Mouse (Mus musculus) ES-E14 (cell line): ENCODE data around the gene Cpne1. TPM values are rescaled to one million over a fixed set of nuclear protein-coding genes. Genes with fewer than 3 reads are reported as not detected.
A peak's percentile ranks its signal among the peaks of the same experiment; 100 is the strongest.

Source experiments
- DNase-seq: peaks from one replicate; pipeline ENCODE4 v3.0.0-alpha.2; 2013; ENCODE audit warnings: low read depth, low spot score
- H3K27ac ChIP-seq: 2 replicates; pipeline ENCODE4 v1.5.1; 2012; ENCODE audit warnings: low read depth, mild to moderate bottlenecking, low read length, moderate library complexity, mixed read lengths; ENCODE audit not compliant: poor library complexity, insufficient read depth, severe bottlenecking
- H3K36me3 ChIP-seq: 2 replicates; pipeline ENCODE4 v1.6.1; 2012; ENCODE audit warnings: mild to moderate bottlenecking, low read length, moderate library complexity, mixed read lengths; ENCODE audit not compliant: control insufficient read depth, poor library complexity, insufficient read depth, severe bottlenecking
- H3K4me1 ChIP-seq, 2 experiments: fragments of 150-350 bp in 1 of 2; sonication (generic) in 1 of 2; 2 replicates each; pipeline ENCODE4 v1.6.1; 2012; ENCODE audit warnings: low read length in 2 of 2, mild to moderate bottlenecking in 1 of 2, mixed read lengths in 1 of 2; ENCODE audit not compliant: control insufficient read depth in 2 of 2, insufficient read depth in 2 of 2, poor library complexity in 1 of 2
- H3K4me3 ChIP-seq, 2 experiments: fragments of 150-350 bp in 1 of 2; sonication (generic) in 1 of 2; 2 replicates each; pipeline ENCODE4 v1.5.1; 2012; ENCODE audit warnings: low read length in 2 of 2, low read depth in 1 of 2, mild to moderate bottlenecking in 1 of 2, mixed read lengths in 1 of 2; ENCODE audit not compliant: insufficient read depth in 1 of 2, poor library complexity in 1 of 2, severe bottlenecking in 1 of 2
- H3K9ac ChIP-seq: 2 replicates; pipeline ENCODE4 v1.6.1; 2012; ENCODE audit warnings: low read depth, mild to moderate bottlenecking, low read length, mixed read lengths; ENCODE audit not compliant: poor library complexity, insufficient read depth, severe bottlenecking
- H3K9me3 ChIP-seq: fragments of 150-350 bp; sonication (generic); 2 replicates; pipeline ENCODE4 v1.6.1; 2012; ENCODE audit warnings: low read depth, mild to moderate bottlenecking, low read length; ENCODE audit not compliant: control insufficient read depth, insufficient read depth
- CHD2 ChIP-seq: IDR thresholded peaks from 2 replicates; pipeline ENCODE4 v1.6.1; 2014; ENCODE audit warnings: mild to moderate bottlenecking, low read depth, low read length, inconsistent platforms
- HCFC1 ChIP-seq: IDR thresholded peaks from 2 replicates; pipeline ENCODE4 v1.6.1; 2012; ENCODE audit warnings: low read length, inconsistent platforms, borderline replicate concordance; ENCODE audit not compliant: insufficient read depth
- MAFK ChIP-seq: IDR thresholded peaks from 2 replicates; pipeline ENCODE4 v1.6.1; 2014; ENCODE audit warnings: mild to moderate bottlenecking, low read depth, low read length, inconsistent platforms; ENCODE audit not compliant: insufficient read depth
- ZC3H11A ChIP-seq: IDR thresholded peaks from 2 replicates; pipeline ENCODE4 v1.6.1; 2012; ENCODE audit warnings: low read depth, mild to moderate bottlenecking, inconsistent platforms, low read length, borderline replicate concordance
- ZNF384 ChIP-seq: IDR thresholded peaks from 2 replicates; pipeline ENCODE4 v1.6.1; 2012; ENCODE audit warnings: low read depth, low read length, inconsistent platforms
- in situ Hi-C, 2 experiments: fragments of 600-800 bp; cut with MboI; formaldehyde crosslinking; loops; one replicate each; pipeline ENCODE4 v1.15.1; 2025; ENCODE audit warnings: low sequenced_read_pairs in 2 of 2, inconsistent platforms in 1 of 2; ENCODE audit not compliant: unreplicated experiment in 2 of 2
- total RNA-seq: library from RNA; depleted of rRNA; stranded (reverse); fragments of 300-350 nt; gene quantifications from 2 replicates; pipeline ENCODE4 v1.2.3, GENCODE M21; 2012

The Cpne1 gene
- total RNA-seq, 1 experiment, result 42.8 TPM

DNA sequence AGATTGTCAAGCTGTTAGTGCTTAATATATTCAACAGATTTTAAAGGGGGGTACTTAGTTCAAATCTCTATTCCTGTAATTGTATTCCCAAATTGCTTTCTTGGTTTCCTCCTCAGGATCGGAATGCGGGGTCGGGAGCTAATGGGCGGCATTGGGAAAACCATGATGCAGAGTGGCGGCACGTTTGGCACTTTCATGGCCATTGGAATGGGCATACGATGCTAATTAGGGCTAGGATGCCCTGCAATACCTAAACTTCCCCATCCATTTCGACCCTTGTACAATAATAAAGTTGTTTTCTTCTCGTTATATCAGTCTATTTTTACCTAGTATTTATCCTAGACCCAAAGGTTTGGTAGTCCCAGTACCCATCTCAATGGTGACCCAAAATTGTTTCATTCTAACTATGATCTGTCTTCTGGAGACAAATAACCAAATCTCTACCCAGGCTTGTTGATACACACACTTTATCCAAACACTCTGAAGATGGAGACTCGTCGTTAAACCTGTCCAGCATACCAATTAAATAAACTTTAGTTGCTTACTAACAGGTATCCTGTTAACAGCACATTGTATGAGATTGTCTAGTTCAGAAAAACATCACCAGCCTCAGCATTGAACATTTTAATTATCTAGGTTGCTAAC lies 33.8 kb upstream of the Cpne1 start:
- Histone ChIP-seq H3K27ac (no peak overlapping the region), H3K4me3 (no peak overlapping the region), H3K9ac (no peak overlapping the region), H3K36me3 (peaks cover 6% of the 10 kb centered on the region), H3K4me1 (no peaks in the 10 kb centered on the region), H3K9me3 (no peaks in the 10 kb centered on the region)
- in situ Hi-C loops, result no loop called here
- TF ChIP-seq MAFK, result no peak
- no peak for TF ChIP-seq ZC3H11A
- no peak for DNase-seq

DNA sequence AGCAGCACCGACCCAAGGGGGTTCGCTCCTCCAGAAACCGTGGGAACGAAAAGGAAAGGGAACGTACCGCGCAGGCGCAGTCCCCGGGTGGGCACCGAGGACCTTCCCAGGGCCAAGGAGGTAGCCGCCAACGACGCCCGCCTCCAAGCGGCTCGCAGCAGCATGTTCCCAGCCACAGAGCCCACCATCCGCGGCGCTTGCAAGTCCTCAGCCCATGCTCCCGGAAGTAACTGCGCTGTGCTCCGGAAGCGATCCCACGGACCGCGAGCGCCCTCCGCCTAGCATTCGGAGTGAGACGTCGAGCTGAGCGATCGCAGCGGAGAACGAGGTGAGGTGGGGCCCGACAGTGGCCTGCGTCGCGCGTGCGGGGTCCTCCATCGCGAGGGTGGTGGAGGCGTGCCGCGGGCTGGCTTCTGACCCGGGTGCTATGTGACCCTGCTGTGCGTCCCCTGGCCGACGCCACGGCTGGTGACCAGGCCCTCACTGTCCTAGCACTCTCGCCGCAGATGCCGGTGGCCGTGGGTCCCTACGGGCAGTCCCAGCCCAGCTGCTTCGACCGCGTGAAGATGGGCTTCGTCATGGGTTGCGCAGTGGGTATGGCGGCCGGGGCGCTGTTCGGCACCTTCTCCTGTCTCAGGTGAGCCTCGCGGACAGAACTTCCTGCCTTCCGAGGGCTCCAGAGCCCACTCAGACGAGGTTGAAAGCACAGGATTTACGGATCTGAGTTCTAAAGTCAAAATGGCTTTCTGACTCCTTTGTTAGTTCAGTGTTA lies 32.4 kb upstream of the Cpne1 start, which contains the start of the genes Romo1 and Nfs1:
TSS of gene Romo1 (plus strand) at position 87 of the 772 bp plus-strand sequence.
TSS of gene Nfs1 (minus strand) at position 234 of the 772 bp plus-strand sequence.
- Histone ChIP-seq H3K4me1 (no peaks in the 10 kb centered on the region), H3K36me3 (peaks cover 6% of the 10 kb centered on the region)

GRCm38 (mm10) chr2:156143367-156143766 lies 31.6 kb upstream of the Cpne1 start:
- Histone ChIP-seq H3K9ac (peak overlapping the region; percentile 84), H3K36me3 (peaks cover 4% of the 10 kb centered on the region), H3K27ac (no peak overlapping the region; the same call in 1 of the 2 replicates), H3K4me3 (peak overlapping the region; percentile 78 to 86), H3K9me3 (no peaks in the 10 kb centered on the region), H3K4me1 (no peaks in the 10 kb centered on the region)
- in situ Hi-C loops, result no loop called here
- DNase-seq, result no peak
- TF ChIP-seq ZC3H11A (no peak), HCFC1 (no peak), MAFK (no peak), CHD2 (no peak), ZNF384 (no peak)

More for the DNA sequence above, 32.4 kb upstream of the Cpne1 start, which contains the start of the genes Romo1 and Nfs1:
- Histone ChIP-seq H3K4me3 (peak within 1 kb of the TSS; percentile 78 to 86), H3K27ac (peak within 1 kb of the TSS; percentile 49), H3K9me3 (no peaks in the 10 kb centered on the region), H3K9ac (peak within 1 kb of the TSS; percentile 84)
- TF ChIP-seq HCFC1 (peak; percentile 74), MAFK (no peak), CHD2 (0 out of 2 replicates have a peak, but pooled peaks have one; percentile 35), ZC3H11A (no peak), ZNF384 (no peak)
- DNase-seq, result peak; percentile 88
- in situ Hi-C loops, result no loop called here

GRCm38 (mm10) chr2:156142820-156143219 lies 31.1 kb upstream of the Cpne1 start:
- TF ChIP-seq ZC3H11A, result no peak
- TF ChIP-seq HCFC1, result no peak
- no peak for TF ChIP-seq CHD2
- no peak for TF ChIP-seq ZNF384
- no peak for TF ChIP-seq MAFK
- Histone ChIP-seq H3K9me3 (no peaks in the 10 kb centered on the region), H3K4me3 (peak overlapping the region; percentile 78 to 86; a peak in 2 of 4 replicates), H3K27ac (no peak overlapping the region), H3K9ac (no peak overlapping the region), H3K4me1 (no peaks in the 10 kb centered on the region), H3K36me3 (peaks cover 1% of the 10 kb centered on the region)
- DNase-seq, result no peak
- in situ Hi-C loops, result no loop called here
